Mouse (Mus musculus) heart, postnatal 0 days (tissue): ENCODE data around the gene Cdc14a.

Source experiments
- CTCF ChIP-seq: IDR thresholded peaks from 2 replicates; pipeline ENCODE4 v1.5.1; 2016; ENCODE audit warnings: antibody characterized with exemption, control low read depth, low read depth
- EP300 ChIP-seq: IDR thresholded peaks from 2 replicates; pipeline ENCODE4 v1.6.1; 2016; ENCODE audit warnings: antibody characterized with exemption, low read depth

DNA sequence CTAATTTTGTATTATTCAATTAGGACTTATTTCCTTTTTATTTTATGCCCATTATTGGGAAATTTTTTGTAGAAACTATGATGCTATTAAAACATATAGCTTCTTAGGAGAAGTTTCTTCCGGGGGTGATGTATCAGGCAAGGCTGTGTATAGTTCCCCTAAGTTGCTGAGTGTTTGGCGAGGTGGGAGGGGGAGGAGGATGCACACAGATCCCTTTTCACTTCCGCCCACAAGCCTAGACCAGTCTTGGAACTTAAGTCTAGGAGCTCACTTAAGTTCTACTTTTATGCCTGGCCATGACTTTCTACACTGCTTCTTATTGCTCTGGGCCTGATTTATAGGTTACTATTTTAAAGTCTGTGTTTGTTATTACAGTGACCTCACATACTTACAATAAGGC is 26.9 kb upstream of the Cdc14a start:
- no peak for TF ChIP-seq CTCF
- TF ChIP-seq EP300 = no peak
